Mouse (Mus musculus) heart, embryonic 12.5 days (tissue): ENCODE data around the gene Snap47. TPM values are rescaled to one million over a fixed set of nuclear protein-coding genes. Genes with fewer than 3 reads are reported as not detected.

ENCODE experiments used
- ATAC-seq: fragments of 200-750 bp; cut with Nextera tagmentation; 2 replicates; pipeline ENCODE4 v1.8.0; 2017; ENCODE audit warnings: moderate TSS enrichment, moderate library complexity; ENCODE audit not compliant: insufficient number of reproducible peaks, low FRiP score
- H3K27ac ChIP-seq: fragments of 300-500 bp; sonication (generic); 2 replicates; pipeline ENCODE4 v1.5.1; 2016; ENCODE audit warnings: mild to moderate bottlenecking, moderate library complexity; ENCODE audit not compliant: poor library complexity, severe bottlenecking
- H3K27me3 ChIP-seq: fragments of 300-500 bp; sonication (generic); replicated peaks from 2 replicates; pipeline ENCODE4 v1.6.1; 2016; ENCODE audit warnings: mild to moderate bottlenecking, moderate library complexity
- H3K36me3 ChIP-seq: fragments of 300-500 bp; sonication (generic); 2 replicates; pipeline ENCODE4 v1.6.1; 2016; ENCODE audit warnings: mild to moderate bottlenecking, moderate library complexity
- H3K4me1 ChIP-seq: fragments of 300-500 bp; sonication (generic); replicated peaks from 2 replicates; pipeline ENCODE4 v1.6.1; 2016; ENCODE audit warnings: mild to moderate bottlenecking
- H3K4me2 ChIP-seq: fragments of 300-500 bp; sonication (generic); 2 replicates; pipeline ENCODE4 v1.6.1; 2016; ENCODE audit warnings: mild to moderate bottlenecking, moderate library complexity
- H3K4me3 ChIP-seq: fragments of 300-500 bp; sonication (generic); 2 replicates; pipeline ENCODE4 v1.5.1; 2016; ENCODE audit warnings: mild to moderate bottlenecking
- H3K9ac ChIP-seq: fragments of 300-500 bp; sonication (generic); 2 replicates; pipeline ENCODE4 v1.6.1; 2016; ENCODE audit warnings: mild to moderate bottlenecking, moderate library complexity
- H3K9me3 ChIP-seq: fragments of 300-500 bp; sonication (generic); replicated peaks from 2 replicates; pipeline ENCODE4 v1.6.1; 2016; ENCODE audit warnings: mild to moderate bottlenecking, moderate library complexity
- WGBS: fragments of 180-500 bp; shearing (Covaris S2); methylation state at CpG from one replicate; pipeline ENCODE4 v1.1.7; 2016; 5-methylcytosine and 5-hydroxymethylcytosine counted together
- polyA plus RNA-seq: library from polyadenylated mRNA; unstranded; fragments of >200 nt; fragmentation: Nextera tagmentation; extraction: Ambion mirVana; gene quantifications from 2 replicates; pipeline ENCODE4 v1.2.1, GENCODE M21; 2016

Snap47 gene
- polyA plus RNA-seq, 1 experiment from 2014 or later, result 107 TPM

GRCm38 (mm10) chr11:59393591-59393990, 57.4 kb downstream of the Snap47 start:
- H3K36me3 ChIP-seq, result no peaks in the 10 kb centered on the region
- no peak overlapping the region for H3K9ac ChIP-seq
- no peak for ATAC-seq
- no peaks in the 10 kb centered on the region for H3K9me3 ChIP-seq
- no peak overlapping the region for H3K27ac ChIP-seq
- peaks cover 33% of the 10 kb centered on the region for H3K4me1 ChIP-seq
- H3K27me3 ChIP-seq, result no peaks in the 10 kb centered on the region
- 53% methylated on average over 9 of the region's 9 CpGs for WGBS
- no peak overlapping the region for H3K4me3 ChIP-seq
- H3K4me2 ChIP-seq, result peak overlapping the region; percentile 12; the same call in 1 of the 2 replicates

- no peak overlapping the region for H3K27ac ChIP-seq
- 73% methylated on average over 6 of the region's 6 CpGs for WGBS
- no peaks in the 10 kb centered on the region for H3K36me3 ChIP-seq
- no peak overlapping the region for H3K4me3 ChIP-seq
- H3K27me3 ChIP-seq, result no peaks in the 10 kb centered on the region
- H3K9ac ChIP-seq, result no peak overlapping the region
- no peak overlapping the region for H3K4me2 ChIP-seq
- H3K4me1 ChIP-seq, result peaks cover 20% of the 10 kb centered on the region
- H3K9me3 ChIP-seq, result no peaks in the 10 kb centered on the region
- ATAC-seq, result no peak
Observed at GRCm38 (mm10) chr11:59392300-59392699, 58.7 kb downstream of the Snap47 start.

GRCm38 (mm10) chr11:59390470-59390869, 60.5 kb downstream of the Snap47 start:
- no peak overlapping the region for H3K9ac ChIP-seq
- ATAC-seq, result no peak
- no peaks in the 10 kb centered on the region for H3K36me3 ChIP-seq
- no peaks in the 10 kb centered on the region for H3K9me3 ChIP-seq
- peaks cover 15% of the 10 kb centered on the region for H3K4me1 ChIP-seq
- H3K27me3 ChIP-seq, result no peaks in the 10 kb centered on the region
- no peak overlapping the region for H3K27ac ChIP-seq
- 59% methylated on average over 9 of the region's 9 CpGs for WGBS
- no peak overlapping the region for H3K4me3 ChIP-seq
- H3K4me2 ChIP-seq, result no peak overlapping the region

GRCm38 (mm10) chr11:59389617-59390016, 61.4 kb downstream of the Snap47 start:
- Histone ChIP-seq H3K27me3 (no peaks in the 10 kb centered on the region), H3K36me3 (no peaks in the 10 kb centered on the region), H3K9me3 (no peaks in the 10 kb centered on the region), H3K27ac (no peak overlapping the region), H3K4me1 (peaks cover 23% of the 10 kb centered on the region), H3K4me3 (no peak overlapping the region), H3K9ac (no peak overlapping the region), H3K4me2 (no peak overlapping the region)
- no peak for ATAC-seq
- WGBS, result 66% methylated on average over 4 of the region's 4 CpGs

- H3K4me1 ChIP-seq, result peaks cover 29% of the 10 kb centered on the region
- WGBS, result 81% methylated on average over 4 of the region's 4 CpGs
- no peaks in the 10 kb centered on the region for H3K27me3 ChIP-seq
- no peak overlapping the region for H3K4me3 ChIP-seq
- no peak overlapping the region for H3K27ac ChIP-seq
- no peak overlapping the region for H3K9ac ChIP-seq
- no peaks in the 10 kb centered on the region for H3K36me3 ChIP-seq
- no peak for ATAC-seq
- H3K9me3 ChIP-seq, result no peaks in the 10 kb centered on the region
- no peak overlapping the region for H3K4me2 ChIP-seq
Observed at GRCm38 (mm10) chr11:59388806-59389205, 62.2 kb downstream of the Snap47 start.

- Histone ChIP-seq H3K36me3 (no peaks in the 10 kb centered on the region), H3K4me2 (no peak overlapping the region), H3K4me3 (no peak overlapping the region), H3K9ac (no peak overlapping the region), H3K27me3 (no peaks in the 10 kb centered on the region), H3K27ac (no peak overlapping the region), H3K4me1 (peaks cover 29% of the 10 kb centered on the region), H3K9me3 (no peaks in the 10 kb centered on the region)
- ATAC-seq, result no peak
- 57% methylated on average over 4 of the region's 4 CpGs for WGBS
Observed at GRCm38 (mm10) chr11:59387471-59387870, 63.5 kb downstream of the Snap47 start.

- no peak overlapping the region for H3K9ac ChIP-seq
- peak overlapping the region; percentile 63 for H3K27ac ChIP-seq
Observed at GRCm38 (mm10) chr11:59385123-59385522, 65.9 kb downstream of the Snap47 start.

GRCm38 (mm10) chr11:59384441-59384959, 66.5 kb downstream of the Snap47 start:
- Histone ChIP-seq H3K4me1 (peaks cover 27% of the 10 kb centered on the region), H3K9ac (no peak overlapping the region), H3K4me2 (peak overlapping the region; percentile 32), H3K9me3 (no peaks in the 10 kb centered on the region; the same call in 1 of the 2 replicates), H3K4me3 (no peak overlapping the region), H3K27me3 (no peaks in the 10 kb centered on the region), H3K36me3 (no peaks in the 10 kb centered on the region), H3K27ac (peak overlapping the region; percentile 63)
- ATAC-seq, result 0 out of 2 replicates have a peak, but pooled peaks have one; percentile 55
- 16% methylated on average over 7 of the region's 7 CpGs for WGBS

More at GRCm38 (mm10) chr11:59385123-59385522, 65.9 kb downstream of the Snap47 start:
- Histone ChIP-seq H3K4me3 (no peak overlapping the region), H3K9me3 (no peaks in the 10 kb centered on the region), H3K36me3 (no peaks in the 10 kb centered on the region), H3K4me2 (peak overlapping the region; percentile 32), H3K4me1 (peaks cover 29% of the 10 kb centered on the region), H3K27me3 (no peaks in the 10 kb centered on the region)
- ATAC-seq, result peak; percentile 58; the same call in 1 of the 2 replicates
- WGBS, result 11% methylated on average over 8 of the region's 8 CpGs

GRCm38 (mm10) chr11:59379547-59379946, 71.4 kb downstream of the Snap47 start:
- Histone ChIP-seq H3K9ac (no peak overlapping the region), H3K27ac (no peak overlapping the region), H3K36me3 (no peaks in the 10 kb centered on the region), H3K27me3 (no peaks in the 10 kb centered on the region), H3K4me2 (no peak overlapping the region), H3K4me1 (peaks cover 9% of the 10 kb centered on the region), H3K4me3 (no peak overlapping the region), H3K9me3 (no peaks in the 10 kb centered on the region; the same call in 1 of the 2 replicates)
- ATAC-seq, result no peak

GRCm38 (mm10) chr11:59377999-59378398, 73.0 kb downstream of the Snap47 start:
- no peaks in the 10 kb centered on the region for H3K27me3 ChIP-seq
- WGBS, result 74% methylated on average over 3 of the region's 3 CpGs
- H3K9me3 ChIP-seq, result no peaks in the 10 kb centered on the region; the same call in 1 of the 2 replicates
- no peak overlapping the region for H3K4me2 ChIP-seq
- H3K4me3 ChIP-seq, result no peak overlapping the region
- no peak overlapping the region for H3K27ac ChIP-seq
- H3K4me1 ChIP-seq, result no peaks in the 10 kb centered on the region
- ATAC-seq, result no peak
- no peak overlapping the region for H3K9ac ChIP-seq
- no peaks in the 10 kb centered on the region for H3K36me3 ChIP-seq

GRCm38 (mm10) chr11:59375475-59375874, 75.5 kb downstream of the Snap47 start, which contains the start of gene Prss38:
Gene Prss38 (minus strand): TSS chr11:59375657.
- no peak; the same call in 1 of the 2 replicates for ATAC-seq
- Histone ChIP-seq H3K9me3 (no peaks in the 10 kb centered on the region; the same call in 1 of the 2 replicates), H3K4me3 (no peak within 1 kb of the TSS), H3K4me1 (no peaks in the 10 kb centered on the region), H3K9ac (no peak within 1 kb of the TSS), H3K27ac (no peak within 1 kb of the TSS), H3K36me3 (no peaks in the 10 kb centered on the region), H3K4me2 (no peak within 1 kb of the TSS), H3K27me3 (no peaks in the 10 kb centered on the region)
- 68% methylated on average over 16 of the region's 16 CpGs for WGBS

- no peak overlapping the region for H3K9ac ChIP-seq
- ATAC-seq, result no peak
- H3K27ac ChIP-seq, result no peak overlapping the region
- no peaks in the 10 kb centered on the region for H3K4me1 ChIP-seq
- H3K4me2 ChIP-seq, result no peak overlapping the region
- H3K9me3 ChIP-seq, result no peaks in the 10 kb centered on the region
- 75% methylated on average over 11 of the region's 11 CpGs for WGBS
- no peaks in the 10 kb centered on the region for H3K36me3 ChIP-seq
- H3K4me3 ChIP-seq, result no peak overlapping the region
- H3K27me3 ChIP-seq, result no peaks in the 10 kb centered on the region
Observed at GRCm38 (mm10) chr11:59369848-59370247, 81.1 kb downstream of the Snap47 start.
